Mouse (Mus musculus) stomach, postnatal 0 days (tissue): ENCODE measurements around the gene Adgrf4. TPM values are rescaled to one million over a fixed set of nuclear protein-coding genes. Genes with fewer than 3 reads are reported as not detected.

Source experiments
- ATAC-seq: fragments of 200-750 bp; cut with Nextera tagmentation; 2 replicates; pipeline ENCODE4 v1.8.0; 2017; ENCODE audit not compliant: low FRiP score, low TSS enrichment
- DNase-seq: peaks from one replicate; pipeline ENCODE4 v3.0.0-alpha.2; 2016; ENCODE audit warnings: low spot score
- H3K27ac ChIP-seq: fragments of 300-500 bp; sonication (generic); replicated peaks from 2 replicates; pipeline ENCODE4 v1.5.1; 2014; ENCODE audit warnings: mild to moderate bottlenecking, control low read depth
- H3K27me3 ChIP-seq: fragments of 300-500 bp; sonication (generic); 2 replicates; pipeline ENCODE4 v1.6.1; 2014; ENCODE audit warnings: low read length; ENCODE audit not compliant: control insufficient read depth, insufficient read depth
- H3K36me3 ChIP-seq: fragments of 300-500 bp; sonication (generic); 2 replicates; pipeline ENCODE4 v1.6.1; 2014; ENCODE audit warnings: low read length, mixed read lengths; ENCODE audit not compliant: control insufficient read depth, insufficient read depth
- H3K4me1 ChIP-seq: fragments of 300-500 bp; sonication (generic); replicated peaks from 2 replicates; pipeline ENCODE4 v1.6.1; 2014; ENCODE audit warnings: antibody characterized with exemption; ENCODE audit not compliant: control insufficient read depth, insufficient read depth
- H3K4me2 ChIP-seq: fragments of 300-500 bp; sonication (generic); replicated peaks from 2 replicates; pipeline ENCODE4 v1.6.1; 2014; ENCODE audit warnings: low read depth, mild to moderate bottlenecking, control low read depth, moderate library complexity
- H3K4me3 ChIP-seq: fragments of 300-500 bp; sonication (generic); 2 replicates; pipeline ENCODE4 v1.5.1; 2014; ENCODE audit warnings: low read depth, low read length, control low read depth
- H3K9ac ChIP-seq: fragments of 300-500 bp; sonication (generic); 2 replicates; pipeline ENCODE4 v1.6.1; 2014; ENCODE audit warnings: mild to moderate bottlenecking, low read length, control low read depth, mixed read lengths
- H3K9me3 ChIP-seq: fragments of 300-500 bp; sonication (generic); 2 replicates; pipeline ENCODE4 v1.6.1; 2016; ENCODE audit warnings: low read length; ENCODE audit not compliant: control insufficient read depth
- CTCF ChIP-seq: IDR thresholded peaks from 2 replicates; pipeline ENCODE4 v1.5.1; 2016; ENCODE audit warnings: antibody characterized with exemption, low read depth, mild to moderate bottlenecking, moderate library complexity
- EP300 ChIP-seq: optimal IDR thresholded peaks from 2 replicates; pipeline ENCODE3; 2016; ENCODE audit warnings: antibody characterized with exemption
- WGBS: fragments of 180-500 bp; shearing (Covaris S2); extraction: QIAGEN DNeasy Blood & Tissue Kit; methylation state at CpG from one replicate; pipeline ENCODE4 v1.1.7; 2014; 5-methylcytosine and 5-hydroxymethylcytosine counted together
- polyA plus RNA-seq: library from polyadenylated mRNA; unstranded; fragments of >200 nt; fragmentation: Nextera tagmentation; extraction: Ambion mirVana; gene quantifications from 2 replicates; pipeline ENCODE4 v1.2.1, GENCODE M21; 2015

Adgrf4 gene
- 13.9 and 15.2 TPM in 2 replicates for polyA plus RNA-seq

GRCm38 (mm10) chr17:42692136-42692535, at the start of gene Adgrf4:
TSS of gene Adgrf4 (minus strand) at chr17:42692284.
- TF ChIP-seq EP300: no peak
- WGBS: 81% methylated on average over 10 of the region's 10 CpGs
- Histone ChIP-seq H3K27ac (0 out of 2 replicates have a peak within 1 kb of the TSS, but pooled peaks have one; percentile 35), H3K4me3 (no peak within 1 kb of the TSS), H3K9ac (no peak within 1 kb of the TSS), H3K27me3 (no peaks in the 10 kb centered on the region), H3K9me3 (no peaks in the 10 kb centered on the region), H3K4me1 (no peaks in the 10 kb centered on the region), H3K4me2 (no peak within 1 kb of the TSS), H3K36me3 (no peaks in the 10 kb centered on the region)
- ATAC-seq (no peak), DNase-seq (no peak)

- WGBS: 24% methylated on average over 7 of the region's 7 CpGs
- Histone ChIP-seq H3K27ac (no peak within 1 kb of the TSS), H3K9ac (no peak within 1 kb of the TSS), H3K9me3 (no peaks in the 10 kb centered on the region), H3K27me3 (no peaks in the 10 kb centered on the region), H3K4me3 (no peak within 1 kb of the TSS), H3K36me3 (no peaks in the 10 kb centered on the region), H3K4me2 (no peak within 1 kb of the TSS), H3K4me1 (no peaks in the 10 kb centered on the region)
- ATAC-seq: no peak
- no peak for DNase-seq
- no peak for TF ChIP-seq EP300
- no peak for TF ChIP-seq CTCF
Measured at GRCm38 (mm10) chr17:42741801-42742217, 49.7 kb upstream of the Adgrf4 start, which contains the start of gene Adgrf2. TSS of gene Adgrf2 (minus strand) at chr17:42742179.

DNA sequence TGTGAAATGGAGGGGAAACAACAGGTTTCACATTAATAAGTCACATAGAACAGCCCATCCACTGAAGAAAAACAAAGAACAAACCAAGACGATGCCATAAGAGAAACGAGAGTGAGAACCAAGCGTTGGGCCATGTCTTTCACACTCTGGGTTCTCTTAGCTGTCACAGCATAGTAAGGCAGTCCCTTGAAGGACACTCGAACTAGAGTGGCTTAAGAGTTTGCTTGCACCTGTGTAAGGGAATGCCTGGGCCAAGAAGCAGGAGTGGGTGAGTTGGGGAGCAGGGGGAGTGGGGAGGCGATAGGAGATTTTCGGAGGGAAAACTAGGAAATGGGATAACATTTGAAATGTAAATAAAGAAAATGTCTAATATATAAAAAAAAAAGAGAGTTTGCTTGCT, 46.7 kb upstream of the Adgrf4 start:
- H3K4me2 ChIP-seq: no peak overlapping the region
- ATAC-seq (no peak), DNase-seq (no peak)
- no peaks in the 10 kb centered on the region for H3K27me3 ChIP-seq
- no peaks in the 10 kb centered on the region for H3K4me1 ChIP-seq
- no peak overlapping the region for H3K4me3 ChIP-seq
- TF ChIP-seq CTCF (no peak), EP300 (no peak)
- H3K27ac ChIP-seq: no peak overlapping the region
- H3K9ac ChIP-seq: no peak overlapping the region
- 83% methylated on average over 6 of the region's 6 CpGs for WGBS
- no peaks in the 10 kb centered on the region for H3K9me3 ChIP-seq
- no peaks in the 10 kb centered on the region for H3K36me3 ChIP-seq

GRCm38 (mm10) chr17:42717161-42717560, 25.1 kb upstream of the Adgrf4 start:
- Histone ChIP-seq H3K36me3 (no peaks in the 10 kb centered on the region), H3K27me3 (no peaks in the 10 kb centered on the region), H3K4me2 (no peak overlapping the region), H3K4me1 (no peaks in the 10 kb centered on the region), H3K27ac (no peak overlapping the region), H3K9ac (no peak overlapping the region), H3K4me3 (no peak overlapping the region), H3K9me3 (no peaks in the 10 kb centered on the region)
- 45% methylated on average over 3 of the region's 3 CpGs for WGBS
- no peak for DNase-seq
- no peak for ATAC-seq
- TF ChIP-seq EP300: no peak
- TF ChIP-seq CTCF: peak; percentile 56

GRCm38 (mm10) chr17:42714991-42715390, 22.9 kb upstream of the Adgrf4 start:
- no peaks in the 10 kb centered on the region for H3K27me3 ChIP-seq
- no peaks in the 10 kb centered on the region for H3K36me3 ChIP-seq
- ATAC-seq (no peak), DNase-seq (no peak)
- H3K4me3 ChIP-seq: no peak overlapping the region
- H3K4me1 ChIP-seq: no peaks in the 10 kb centered on the region
- no peak overlapping the region for H3K9ac ChIP-seq
- no peak overlapping the region for H3K4me2 ChIP-seq
- H3K9me3 ChIP-seq: no peaks in the 10 kb centered on the region
- H3K27ac ChIP-seq: no peak overlapping the region
- 90% methylated on average over 7 of the region's 7 CpGs for WGBS
- TF ChIP-seq CTCF (no peak), EP300 (no peak)

DNA sequence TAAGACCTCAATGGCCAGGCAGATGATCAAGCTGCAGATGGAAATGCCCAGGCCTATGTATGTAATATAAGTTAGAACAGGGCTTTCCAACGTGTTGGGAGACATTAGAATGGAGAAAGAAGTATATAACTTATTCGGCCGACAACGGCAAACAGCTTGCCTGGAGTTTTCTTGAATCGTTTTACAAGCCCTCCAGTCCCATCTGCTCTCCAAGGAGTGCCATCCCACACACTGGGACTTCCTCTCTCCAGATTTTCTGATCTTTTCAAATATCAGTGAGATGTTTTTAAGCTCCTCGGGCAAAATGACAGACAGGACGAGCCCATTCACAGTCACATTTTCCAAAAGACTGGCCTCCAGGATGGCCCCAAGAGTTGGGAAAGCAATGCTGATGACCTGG, 18.6 kb upstream of the Adgrf4 start:
- WGBS: 91% methylated on average over 7 of the region's 7 CpGs
- Histone ChIP-seq H3K36me3 (no peaks in the 10 kb centered on the region), H3K9ac (no peak overlapping the region), H3K27ac (no peak overlapping the region), H3K4me1 (no peaks in the 10 kb centered on the region), H3K27me3 (no peaks in the 10 kb centered on the region), H3K4me3 (no peak overlapping the region), H3K4me2 (no peak overlapping the region), H3K9me3 (no peaks in the 10 kb centered on the region)
- DNase-seq: no peak
- no peak for ATAC-seq
- TF ChIP-seq EP300 (no peak), CTCF (no peak)
